Mouse (Mus musculus): Measurements from ENCODE around the gene Xpo6. TPM values are rescaled to one million over a fixed set of nuclear protein-coding genes. Genes with fewer than 3 reads are reported as not detected.

The Xpo6 gene
- polyA plus RNA-seq, 1 experiment from 2014 or later, result 67.5 TPM

DNA sequence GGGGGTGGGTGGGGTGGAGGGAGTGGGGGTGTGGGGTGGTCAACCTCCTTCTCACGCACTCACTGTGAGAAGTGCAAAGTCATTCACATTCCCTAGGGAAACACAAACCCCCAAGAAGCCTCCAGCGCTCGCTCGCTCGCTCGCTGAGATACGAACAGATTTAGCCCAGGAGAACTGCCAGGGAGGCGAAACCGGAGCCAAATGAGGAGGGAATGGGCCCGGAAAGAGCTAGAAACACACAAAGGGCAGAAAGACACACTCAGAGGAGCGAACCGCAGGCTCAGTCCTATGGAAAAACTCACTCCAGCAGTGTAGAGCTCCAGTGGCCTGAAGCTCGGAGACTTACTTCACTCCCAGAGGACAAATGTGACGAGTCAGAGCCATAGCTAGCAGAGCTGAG, 133.5 kb downstream of the Xpo6 start:
- H3K4me3 ChIP-seq (ENCODE audit: low read depth, low read length), result no peak overlapping the region
- H3K27ac ChIP-seq (ENCODE audit: low read depth), result peak overlapping the region; percentile 26; the same call in 1 of the 2 replicates
- H3K4me1 ChIP-seq (ENCODE audit: insufficient read depth), result no peaks in the 10 kb centered on the region; the same call in 1 of the 2 replicates
- no peak overlapping the region for H3K4me2 ChIP-seq
- H3K9ac ChIP-seq, result no peak overlapping the region
- ATAC-seq (ENCODE audit: insufficient read depth) (no peak), DNase-seq (peak; percentile 83)
- 31% methylated on average over 14 of the region's 14 CpGs for WGBS
- no peaks in the 10 kb centered on the region for H3K27me3 ChIP-seq (ENCODE audit: insufficient read depth, low read length)
- TF ChIP-seq CTCF (IDR thresholded peaks at IDR 0.05; ENCODE audit: low read depth), result no peak
- H3K9me3 ChIP-seq (ENCODE audit: low read depth, low read length), result no peaks in the 10 kb centered on the region
- no peaks in the 10 kb centered on the region for H3K36me3 ChIP-seq (ENCODE audit: insufficient read depth)

GRCm38 (mm10) chr7:126065243-126065876, 134.9 kb downstream of the Xpo6 start:
- WGBS, result 48% methylated on average over 5 of the region's 5 CpGs
- ATAC-seq (ENCODE audit: insufficient read depth), result peak; percentile 50; the same call in 1 of the 2 replicates
- no peak overlapping the region for H3K9ac ChIP-seq

DNA sequence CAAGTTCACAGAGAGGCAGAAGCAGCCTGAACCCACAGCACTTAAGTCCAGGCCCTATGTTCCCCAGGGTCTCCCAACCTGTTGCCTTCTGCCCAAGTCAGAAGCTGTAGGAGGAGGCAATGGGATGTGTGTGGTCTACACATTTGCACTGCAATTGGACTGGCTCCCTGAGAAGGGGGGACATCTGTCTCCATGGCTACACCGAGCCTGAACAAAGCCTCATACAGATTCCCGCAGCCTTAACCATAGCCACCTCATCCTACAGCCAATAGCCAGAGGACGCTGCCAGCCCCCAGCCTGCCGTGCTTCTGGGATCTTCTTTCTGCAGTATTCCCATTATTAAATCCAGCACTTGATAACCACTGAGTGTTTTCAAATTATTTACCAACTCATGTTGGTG, 138.1 kb downstream of the Xpo6 start:
- H3K9me3 ChIP-seq (ENCODE audit: low read depth, low read length), result no peaks in the 10 kb centered on the region
- DNase-seq, result no peak
- H3K4me1 ChIP-seq (ENCODE audit: insufficient read depth), result peaks cover 6% of the 10 kb centered on the region; the same call in 1 of the 2 replicates
- no peak for TF ChIP-seq CTCF (IDR thresholded peaks at IDR 0.05; ENCODE audit: low read depth)
- no peak overlapping the region for H3K4me2 ChIP-seq
- no peak for ATAC-seq (ENCODE audit: insufficient read depth)
- no peaks in the 10 kb centered on the region for H3K36me3 ChIP-seq (ENCODE audit: insufficient read depth)
- H3K27me3 ChIP-seq (ENCODE audit: insufficient read depth, low read length), result no peaks in the 10 kb centered on the region
- H3K4me3 ChIP-seq (ENCODE audit: low read depth, low read length), result no peak overlapping the region
- no peak overlapping the region for H3K9ac ChIP-seq
- H3K27ac ChIP-seq (ENCODE audit: low read depth), result no peak overlapping the region
- whole genome bisulfite sequencing, result 58% methylated on average over 4 of the region's 4 CpGs

More at GRCm38 (mm10) chr7:126065243-126065876, 134.9 kb downstream of the Xpo6 start:
- TF ChIP-seq CTCF (IDR thresholded peaks at IDR 0.05; ENCODE audit: low read depth), result no peak
- Histone ChIP-seq H3K27ac (ENCODE audit: low read depth) (0 out of 2 replicates have a peak overlapping the region, but pooled peaks have one; percentile 16), H3K4me3 (ENCODE audit: low read depth, low read length) (no peak overlapping the region), H3K9me3 (ENCODE audit: low read depth, low read length) (no peaks in the 10 kb centered on the region), H3K4me1 (ENCODE audit: insufficient read depth) (no peaks in the 10 kb centered on the region; the same call in 1 of the 2 replicates), H3K27me3 (ENCODE audit: insufficient read depth, low read length) (no peaks in the 10 kb centered on the region), H3K36me3 (ENCODE audit: insufficient read depth) (no peaks in the 10 kb centered on the region), H3K4me2 (no peak overlapping the region)
- DNase-seq, result peak; percentile 56

DNA sequence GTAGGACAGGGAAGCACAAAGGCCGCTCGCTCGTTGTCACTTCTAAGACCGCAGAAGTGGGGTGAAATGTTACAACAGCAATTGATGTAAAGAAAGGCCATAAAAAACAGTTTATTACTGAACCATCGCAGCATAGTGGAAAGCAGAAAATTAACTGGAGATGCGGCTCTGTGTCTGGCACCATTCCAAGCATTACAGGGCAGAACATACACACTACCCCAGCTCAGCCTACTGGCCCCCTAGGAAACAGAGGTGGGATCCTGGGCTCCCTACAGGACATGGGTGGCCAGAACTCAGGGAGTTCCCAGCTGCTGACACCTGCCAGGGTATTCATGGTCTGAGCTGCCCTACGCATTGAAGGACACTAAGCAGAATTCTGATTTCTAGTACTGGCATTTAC, 141.4 kb downstream of the Xpo6 start:
- TF ChIP-seq CTCF (IDR thresholded peaks at IDR 0.05; ENCODE audit: low read depth), result no peak
- ATAC-seq (ENCODE audit: insufficient read depth) (peak; percentile 36; the same call in 1 of the 2 replicates), DNase-seq (peak; percentile 76)
- Histone ChIP-seq H3K27ac (ENCODE audit: low read depth) (no peak overlapping the region), H3K36me3 (ENCODE audit: insufficient read depth) (no peaks in the 10 kb centered on the region), H3K27me3 (ENCODE audit: insufficient read depth, low read length) (no peaks in the 10 kb centered on the region; the same call in 1 of the 2 replicates), H3K9ac (no peak overlapping the region), H3K4me1 (ENCODE audit: insufficient read depth) (peaks cover 6% of the 10 kb centered on the region; the same call in 1 of the 2 replicates), H3K9me3 (ENCODE audit: low read depth, low read length) (no peaks in the 10 kb centered on the region), H3K4me2 (no peak overlapping the region), H3K4me3 (ENCODE audit: low read depth, low read length) (no peak overlapping the region)
- WGBS, result 40% methylated on average over 7 of the region's 7 CpGs

DNA sequence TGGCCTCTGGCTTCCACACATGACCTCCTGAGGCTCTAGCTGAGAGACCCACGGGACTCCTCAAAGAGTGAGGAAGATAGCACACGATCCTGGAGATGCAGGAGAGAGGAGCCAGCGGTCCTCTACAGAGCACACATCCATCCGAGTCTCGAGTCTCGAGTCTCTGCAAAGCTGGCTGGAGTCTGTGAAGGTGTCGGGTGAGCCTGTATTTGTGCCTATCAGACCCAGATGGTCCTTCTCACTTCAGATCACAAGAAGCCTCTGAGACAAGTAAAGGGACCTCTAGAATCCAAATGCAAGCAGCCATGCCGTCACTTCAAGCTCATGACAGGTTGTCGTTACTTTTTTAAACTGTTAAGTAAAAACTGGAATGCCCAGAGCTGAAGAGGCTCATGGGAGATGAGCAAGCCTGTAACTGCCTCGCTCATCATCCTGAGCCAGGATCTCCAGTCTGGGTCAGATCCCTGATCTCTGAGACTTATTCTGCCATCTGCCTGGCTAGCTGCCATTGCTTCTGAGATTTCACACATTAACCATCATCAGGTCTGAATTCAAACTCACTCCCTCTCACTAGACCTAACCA, 142.9 kb downstream of the Xpo6 start:
- H3K27me3 ChIP-seq (ENCODE audit: insufficient read depth, low read length), result no peaks in the 10 kb centered on the region; the same call in 1 of the 2 replicates
- ATAC-seq (ENCODE audit: insufficient read depth), result peak; percentile 84

GRCm38 (mm10) chr7:126054574-126054973, 145.7 kb downstream of the Xpo6 start:
- Histone ChIP-seq H3K4me2 (no peak overlapping the region), H3K9me3 (ENCODE audit: low read depth, low read length) (no peaks in the 10 kb centered on the region), H3K27me3 (ENCODE audit: insufficient read depth, low read length) (no peaks in the 10 kb centered on the region; the same call in 1 of the 2 replicates), H3K27ac (ENCODE audit: low read depth) (no peak overlapping the region), H3K36me3 (ENCODE audit: insufficient read depth) (no peaks in the 10 kb centered on the region), H3K4me3 (ENCODE audit: low read depth, low read length) (no peak overlapping the region), H3K9ac (no peak overlapping the region), H3K4me1 (ENCODE audit: insufficient read depth) (peaks cover 2% of the 10 kb centered on the region; the same call in 1 of the 2 replicates)
- TF ChIP-seq CTCF (IDR thresholded peaks at IDR 0.05; ENCODE audit: low read depth), result no peak
- 50% methylated on average over 6 of the region's 6 CpGs for WGBS
- DNase-seq (no peak), ATAC-seq (ENCODE audit: insufficient read depth) (no peak)

More for the DNA sequence above, 142.9 kb downstream of the Xpo6 start:
- peaks cover 6% of the 10 kb centered on the region; the same call in 1 of the 2 replicates for H3K4me1 ChIP-seq (ENCODE audit: insufficient read depth)
- H3K9me3 ChIP-seq (ENCODE audit: low read depth, low read length), result no peaks in the 10 kb centered on the region
- no peak overlapping the region for H3K4me3 ChIP-seq (ENCODE audit: low read depth, low read length)
- H3K4me2 ChIP-seq, result no peak overlapping the region
- no peak overlapping the region for H3K9ac ChIP-seq
- TF ChIP-seq CTCF (IDR thresholded peaks at IDR 0.05; ENCODE audit: low read depth), result no peak
- no peak overlapping the region for H3K27ac ChIP-seq (ENCODE audit: low read depth)
- no peaks in the 10 kb centered on the region for H3K36me3 ChIP-seq (ENCODE audit: insufficient read depth)
- peak; percentile 79 for DNase-seq
- 23% methylated on average over 10 of the region's 10 CpGs for WGBS

DNA sequence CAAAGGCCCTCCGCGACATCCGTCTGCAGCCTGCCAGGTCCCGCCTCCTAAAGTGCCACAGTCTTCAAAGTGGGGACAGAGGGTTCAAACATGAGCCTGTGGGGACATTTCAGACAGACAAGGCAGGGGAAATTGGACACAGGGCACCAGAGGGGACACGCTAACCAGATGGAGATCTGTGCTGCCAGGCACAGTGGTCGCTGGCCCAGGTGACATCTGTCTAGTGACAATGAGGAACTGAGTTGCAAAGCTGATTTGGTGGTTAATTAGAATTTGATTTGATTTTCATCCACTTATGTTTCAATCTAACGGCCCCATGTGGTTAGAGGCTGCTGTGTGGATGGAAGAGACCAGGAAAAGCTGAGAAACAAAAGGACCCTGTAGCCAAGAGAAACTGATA, 146.7 kb downstream of the Xpo6 start:
- Histone ChIP-seq H3K4me3 (ENCODE audit: low read depth, low read length) (no peak overlapping the region), H3K27ac (ENCODE audit: low read depth) (no peak overlapping the region), H3K9ac (no peak overlapping the region), H3K27me3 (ENCODE audit: insufficient read depth, low read length) (no peaks in the 10 kb centered on the region; the same call in 1 of the 2 replicates), H3K9me3 (ENCODE audit: low read depth, low read length) (no peaks in the 10 kb centered on the region), H3K4me1 (ENCODE audit: insufficient read depth) (no peaks in the 10 kb centered on the region), H3K36me3 (ENCODE audit: insufficient read depth) (no peaks in the 10 kb centered on the region), H3K4me2 (no peak overlapping the region)
- DNase-seq (no peak), ATAC-seq (ENCODE audit: insufficient read depth) (no peak)
- no peak for TF ChIP-seq CTCF (IDR thresholded peaks at IDR 0.05; ENCODE audit: low read depth)
- WGBS, result 78% methylated on average over 7 of the region's 7 CpGs

All from lung, embryonic 14.5 days (tissue).